Mouse (Mus musculus) left cerebral cortex, postnatal 14 days (tissue): Measurements from ENCODE around the gene Hist1h3d. TPM values are rescaled to one million over a fixed set of nuclear protein-coding genes. Genes with fewer than 3 reads are reported as not detected.
"Not testable (repeated sequence)": the region's sequence is repeated elsewhere in the genome, so short reads cannot be mapped to it uniquely, and the experiment has no call there.

Experiments
- DNase-seq, 2 experiments: peaks; one replicate each; pipeline ENCODE4 v3.0.0; 2021 to 2022; ENCODE audit warnings: low spot score in 2 of 2, mixed read lengths in 1 of 2
- intact Hi-C: fragments of 180-260 bp; cut with DNase I; formaldehyde crosslinking; loops from one replicate; pipeline ENCODE4 v1.15.1; 2025
- total RNA-seq, 2 experiments: library from RNA; stranded (reverse); gene quantifications; 2 replicates each; pipeline ENCODE4 v1.2.3; 2021

Hist1h3d gene
- total RNA-seq, 2 experiments from 2014 or later, result 9.4 to 9.9 TPM

- intact Hi-C loops, result loop anchor here (5.0 kb wide), 2 partner anchors 116 to 156 kb away; partner anchors contain the start of genes Hist1h1c, Hist1h1t and Hist1h4c
Measured at GRCm38 (mm10) chr13:23581408-23582218, 6.0 kb downstream of the Hist1h3d start, which contains the start of gene Hist1h4d. Gene Hist1h4d (plus strand): TSS chr13:23581598.

GRCm38 (mm10) chr13:23582219-23583056 is 6.9 kb downstream of the Hist1h3d start:
- intact Hi-C loops, result loop anchor here (5.0 kb wide), 2 partner anchors 115 to 155 kb away; partner anchors contain the start of genes Hist1h1c, Hist1h1t and Hist1h4c
- no peak for DNase-seq

More at GRCm38 (mm10) chr13:23581408-23582218, 6.0 kb downstream of the Hist1h3d start, which contains the start of gene Hist1h4d:
- DNase-seq, result peak; percentile 98

- intact Hi-C loops, result loop anchor here (5.0 kb wide), 2 partner anchors 114 to 154 kb away; partner anchors contain the start of genes Hist1h1c, Hist1h1t and Hist1h4c
- DNase-seq, result no peak
Measured at GRCm38 (mm10) chr13:23583387-23584068, 8.0 kb downstream of the Hist1h3d start.

- intact Hi-C loops, result loop anchor here (5.0 kb wide), 2 partner anchors 113 to 153 kb away; partner anchors contain the start of genes Hist1h1c, Hist1h1t and Hist1h4c
- DNase-seq, result no peak
Measured at GRCm38 (mm10) chr13:23584331-23584730, 8.8 kb downstream of the Hist1h3d start.

GRCm38 (mm10) chr13:23585029-23585441 is 9.5 kb downstream of the Hist1h3d start:
- intact Hi-C loops, result no loop called here
- peak; percentile 61 to 73 for DNase-seq

GRCm38 (mm10) chr13:23585442-23586098 is 10.0 kb downstream of the Hist1h3d start:
- DNase-seq, result peak; percentile 79 to 92
- intact Hi-C loops, result loop anchor here (1.0 to 2.0 kb wide), 2 partner anchors 13 to 33 kb away; no protein-coding TSS in a partner anchor

- intact Hi-C loops, result loop anchor here (1.0 to 2.0 kb wide), 2 partner anchors 12 to 32 kb away; no protein-coding TSS in a partner anchor
- no peak for DNase-seq
Measured at GRCm38 (mm10) chr13:23586099-23586939, 10.8 kb downstream of the Hist1h3d start.

GRCm38 (mm10) chr13:23586940-23587225 is 11.3 kb downstream of the Hist1h3d start:
- intact Hi-C loops, result loop anchor here (1.0 to 2.0 kb wide), 2 partner anchors 11 to 32 kb away; no protein-coding TSS in a partner anchor
- no peak for DNase-seq

GRCm38 (mm10) chr13:23591206-23591605 is 15.6 kb downstream of the Hist1h3d start:
- no peak for DNase-seq
- intact Hi-C loops, result no loop called here

GRCm38 (mm10) chr13:23591886-23592285 is 16.3 kb downstream of the Hist1h3d start:
- DNase-seq, intact Hi-C loops: not testable (repeated sequence)

- no peak for DNase-seq
- intact Hi-C loops, result no loop called here
Measured at GRCm38 (mm10) chr13:23592614-23593013, 17.1 kb downstream of the Hist1h3d start.

GRCm38 (mm10) chr13:23593051-23593770 is 17.6 kb downstream of the Hist1h3d start:
- intact Hi-C loops, result no loop called here
- no peak for DNase-seq

- intact Hi-C loops, result no loop called here
- DNase-seq, result no peak
Measured at GRCm38 (mm10) chr13:23595185-23595584, 19.6 kb downstream of the Hist1h3d start.

- intact Hi-C loops, result no loop called here
Measured at GRCm38 (mm10) chr13:23595622-23596372, 20.2 kb downstream of the Hist1h3d start.

GRCm38 (mm10) chr13:23597957-23598356 is 22.4 kb downstream of the Hist1h3d start:
- intact Hi-C loops, result loop anchor here (1.0 kb wide), 1 partner anchor 12 kb away; no protein-coding TSS in a partner anchor
- peak; percentile 56 to 79 for DNase-seq

More at GRCm38 (mm10) chr13:23595622-23596372, 20.2 kb downstream of the Hist1h3d start:
- no peak for DNase-seq

GRCm38 (mm10) chr13:23603182-23603699 is 27.7 kb downstream of the Hist1h3d start:
- intact Hi-C loops, result no loop called here
- DNase-seq, result no peak
